Mouse (Mus musculus) liver, embryonic 14.5 days (tissue): Measurements from ENCODE around the gene Clstn2. TPM values are rescaled to one million over a fixed set of nuclear protein-coding genes. Genes with fewer than 3 reads are reported as not detected.

Experiments used
- ATAC-seq: fragments of 200-750 bp; cut with Nextera tagmentation; 2 replicates; pipeline ENCODE4 v1.8.0; 2017; ENCODE audit warnings: moderate number of reproducible peaks, mild to moderate bottlenecking, moderate library complexity; ENCODE audit not compliant: insufficient read depth
- DNase-seq, 3 experiments: peaks; one replicate each; pipeline ENCODE4 v3.0.0-alpha.2; 2012 to 2013; ENCODE audit warnings: low read depth in 3 of 3, low spot score in 3 of 3
- H3K27ac ChIP-seq: fragments of 300-500 bp; sonication (generic); 2 replicates; pipeline ENCODE4 v1.5.1; 2014; ENCODE audit warnings: moderate library complexity, mild to moderate bottlenecking, control low read depth, inconsistent platforms
- H3K27me3 ChIP-seq: fragments of 300-500 bp; sonication (generic); 2 replicates; pipeline ENCODE4 v1.6.1; 2014; ENCODE audit warnings: mild to moderate bottlenecking, low read length, moderate library complexity; ENCODE audit not compliant: control insufficient read depth, insufficient read depth
- H3K36me3 ChIP-seq: fragments of 300-500 bp; sonication (generic); replicated peaks from 2 replicates; pipeline ENCODE4 v1.6.1; 2014; ENCODE audit warnings: low read depth; ENCODE audit not compliant: control insufficient read depth, insufficient read depth
- H3K4me1 ChIP-seq, 2 experiments: fragments of 200-500 bp in 1 of 2; fragments of 300-500 bp in 1 of 2; sonication (generic) in 1 of 2; replicated peaks; 2 replicates each; pipeline ENCODE4 v1.6.1; 2012 to 2014; ENCODE audit warnings: antibody characterized with exemption in 1 of 2, inconsistent platforms in 1 of 2, low read length in 1 of 2; ENCODE audit not compliant: control insufficient read depth in 2 of 2, insufficient read depth in 2 of 2
- H3K4me2 ChIP-seq: fragments of 300-500 bp; sonication (generic); 2 replicates; pipeline ENCODE4 v1.6.1; 2014; ENCODE audit warnings: low read depth, mild to moderate bottlenecking, control low read depth, moderate library complexity
- H3K4me3 ChIP-seq, 2 experiments: fragments of 200-500 bp in 1 of 2; fragments of 300-500 bp in 1 of 2; sonication (generic) in 1 of 2; 2 replicates each; pipeline ENCODE4 v1.5.1; 2012 to 2014; ENCODE audit warnings: low read depth in 2 of 2, low read length in 2 of 2, mild to moderate bottlenecking in 2 of 2, control low read depth in 1 of 2, inconsistent platforms in 1 of 2, moderate library complexity in 1 of 2; ENCODE audit not compliant: insufficient read depth in 1 of 2
- H3K9ac ChIP-seq: fragments of 300-500 bp; sonication (generic); replicated peaks from 2 replicates; pipeline ENCODE4 v1.6.1; 2014; ENCODE audit warnings: mild to moderate bottlenecking, control low read depth, moderate library complexity
- H3K9me3 ChIP-seq: fragments of 300-500 bp; sonication (generic); 2 replicates; pipeline ENCODE4 v1.6.1; 2016; ENCODE audit warnings: low read length, mixed read lengths; ENCODE audit not compliant: control insufficient read depth
- CTCF ChIP-seq: IDR thresholded peaks from 2 replicates; pipeline ENCODE4 v1.5.1; 2016; ENCODE audit warnings: antibody characterized with exemption, low read depth, control low read depth
- EP300 ChIP-seq: IDR thresholded peaks from 2 replicates; pipeline ENCODE4 v1.6.1; 2016; ENCODE audit warnings: antibody characterized with exemption, low read depth
- WGBS: fragments of 180-500 bp; shearing (Covaris S2); extraction: QIAGEN DNeasy Blood & Tissue Kit; methylation state at CpG from one replicate; pipeline ENCODE4 v1.1.7; 2014; ENCODE audit not compliant: insufficient replicate concordance; 5-methylcytosine and 5-hydroxymethylcytosine counted together
- polyA plus RNA-seq, 2 experiments: library from polyadenylated mRNA; depleted of rRNA in 1 of 2; stranded (reverse) in 1 of 2; unstranded in 1 of 2; fragments of >200 nt; fragmentation: Nextera tagmentation in 1 of 2; extraction: Ambion mirVana in 1 of 2; gene quantifications; 2 replicates each; pipeline versions ENCODE4 v1.2.1 to v1.2.3; 2012 to 2014

Gene Clstn2
- polyA plus RNA-seq, 2 experiments = 0.04 to 0.11 TPM

DNA sequence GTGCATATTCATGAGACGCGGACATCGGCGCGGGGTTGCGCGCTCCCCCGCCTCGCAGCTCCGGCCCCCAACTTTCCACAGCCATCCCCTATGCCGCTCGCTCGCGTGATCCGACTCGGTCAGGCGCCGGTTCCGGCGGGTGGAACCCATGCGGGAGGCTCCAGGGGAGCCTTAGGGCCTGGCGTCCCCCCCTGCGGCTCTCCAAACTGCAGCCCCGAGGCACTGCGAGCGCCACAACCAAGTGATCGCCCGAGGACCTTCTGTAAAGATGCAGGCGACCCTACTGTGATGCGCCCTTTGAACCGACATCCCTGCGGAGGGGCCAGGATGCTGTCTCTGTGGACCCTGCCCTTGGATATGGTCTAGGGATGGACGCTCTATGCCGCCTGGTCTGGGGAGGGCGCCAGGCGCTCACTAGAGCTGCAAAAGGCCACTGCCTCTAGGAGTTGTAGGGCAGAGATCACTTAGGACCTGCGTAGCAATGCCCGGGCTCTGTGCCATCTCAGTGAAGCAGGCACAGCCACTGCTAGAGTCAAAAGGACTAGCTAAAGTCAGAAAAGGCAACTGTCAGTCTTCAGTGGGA lies 383 bp upstream of the Clstn2 start:
- H3K27ac ChIP-seq = no peak overlapping the region
- peak overlapping the region in 1 of 2 experiments; percentile 40; a peak in 2 of 4 replicates for H3K4me3 ChIP-seq
- DNase-seq (no peak), ATAC-seq (no peak)
- no peaks in the 10 kb centered on the region for H3K9me3 ChIP-seq
- H3K27me3 ChIP-seq = peaks cover 38% of the 10 kb centered on the region
- H3K4me1 ChIP-seq = no peaks in the 10 kb centered on the region
- 2% methylated on average over 30 of the region's 38 CpGs for WGBS
- H3K4me2 ChIP-seq = peak overlapping the region; percentile 52
- TF ChIP-seq CTCF = no peak
- TF ChIP-seq EP300 = no peak
- no peak overlapping the region for H3K9ac ChIP-seq
- H3K36me3 ChIP-seq = no peaks in the 10 kb centered on the region

DNA sequence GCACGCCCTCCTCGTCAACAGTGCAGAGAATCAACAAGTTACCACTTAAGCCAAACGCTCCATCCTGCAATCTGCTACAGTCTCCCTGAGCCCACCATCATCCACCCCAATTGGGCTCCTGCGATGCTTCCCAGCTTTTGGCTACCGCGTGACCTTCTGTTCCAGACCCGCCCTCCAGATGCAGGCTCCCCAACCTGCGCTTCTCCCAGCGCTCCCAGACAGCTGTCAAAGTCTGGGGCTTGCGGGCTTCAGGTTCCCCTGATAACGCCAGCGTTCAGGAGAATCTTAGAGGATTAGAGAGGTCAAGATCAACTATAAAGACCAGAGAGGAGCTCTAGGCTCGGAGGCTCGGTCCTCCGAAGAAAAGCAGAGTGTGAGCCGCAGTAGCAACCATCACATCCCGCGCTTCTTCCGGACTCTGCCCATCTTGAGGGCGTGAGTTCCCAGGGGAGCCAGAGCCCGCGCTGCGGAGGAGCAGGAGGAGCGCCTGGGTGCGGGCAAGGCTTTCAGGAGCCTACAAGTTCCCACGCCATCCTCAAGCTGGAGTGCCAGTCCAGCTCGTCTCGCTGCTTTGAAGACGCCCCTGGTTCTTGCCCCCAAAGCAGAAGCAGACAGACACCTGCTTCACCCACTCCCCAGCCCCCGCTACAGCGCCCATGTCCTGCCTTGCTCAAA lies 946 bp downstream of the Clstn2 start:
- TF ChIP-seq CTCF = no peak
- no peak for TF ChIP-seq EP300
- H3K27me3 ChIP-seq = peaks cover 38% of the 10 kb centered on the region
- no peaks in the 10 kb centered on the region for H3K36me3 ChIP-seq
- no peaks in the 10 kb centered on the region for H3K9me3 ChIP-seq
- H3K27ac ChIP-seq = no peak overlapping the region
- no peaks in the 10 kb centered on the region for H3K4me1 ChIP-seq
- 2% methylated on average over 31 of the region's 31 CpGs for WGBS
- no peak overlapping the region for H3K9ac ChIP-seq
- ATAC-seq (no peak), DNase-seq (no peak)
- no peak overlapping the region; a peak in 1 of 4 replicates for H3K4me3 ChIP-seq
- H3K4me2 ChIP-seq = peak overlapping the region; percentile 52

- H3K4me3 ChIP-seq = no peak overlapping the region
- DNase-seq (no peak), ATAC-seq (no peak)
- H3K4me2 ChIP-seq = no peak overlapping the region
- WGBS = 12% methylated on average over 2 of the region's 2 CpGs
- TF ChIP-seq EP300 = no peak
- TF ChIP-seq CTCF = peak; percentile 32; the same call in 1 of the 2 replicates
- no peaks in the 10 kb centered on the region for H3K4me1 ChIP-seq
- no peaks in the 10 kb centered on the region for H3K9me3 ChIP-seq
- no peak overlapping the region for H3K9ac ChIP-seq
- no peak overlapping the region for H3K27ac ChIP-seq
- H3K27me3 ChIP-seq = peaks cover 38% of the 10 kb centered on the region
- no peaks in the 10 kb centered on the region for H3K36me3 ChIP-seq
These were observed 2.3 kb downstream of the Clstn2 start for GRCm38 (mm10) chr9:98030715-98031114.

DNA sequence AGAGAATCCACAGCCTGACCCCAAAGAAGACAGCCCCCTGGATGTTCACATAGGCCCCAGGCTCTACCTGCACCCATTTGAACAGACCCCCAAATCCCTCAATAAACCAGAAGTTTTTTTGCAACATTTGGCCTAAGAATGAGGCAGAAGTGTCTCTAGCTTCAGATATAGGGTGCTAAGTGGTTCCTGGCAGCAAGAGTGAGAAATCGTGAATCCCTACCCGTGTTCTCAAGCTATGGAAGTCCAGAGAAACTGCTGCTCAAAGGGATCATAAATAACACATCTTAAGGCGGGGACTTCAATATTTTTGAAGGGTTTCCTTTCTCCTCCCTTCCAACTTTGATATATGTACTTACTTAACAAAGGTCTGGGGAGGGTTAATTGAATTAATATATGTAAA lies 7.4 kb downstream of the Clstn2 start:
- no peaks in the 10 kb centered on the region for H3K36me3 ChIP-seq
- no peaks in the 10 kb centered on the region for H3K27me3 ChIP-seq
- H3K9ac ChIP-seq = no peak overlapping the region
- H3K4me1 ChIP-seq = no peaks in the 10 kb centered on the region
- H3K4me3 ChIP-seq = no peak overlapping the region
- WGBS = 55% methylated on average over 3 of the region's 3 CpGs
- no peak for DNase-seq
- no peak overlapping the region for H3K4me2 ChIP-seq
- no peaks in the 10 kb centered on the region for H3K9me3 ChIP-seq
- ATAC-seq = no peak
- TF ChIP-seq CTCF = no peak
- no peak for TF ChIP-seq EP300
- H3K27ac ChIP-seq = no peak overlapping the region

DNA sequence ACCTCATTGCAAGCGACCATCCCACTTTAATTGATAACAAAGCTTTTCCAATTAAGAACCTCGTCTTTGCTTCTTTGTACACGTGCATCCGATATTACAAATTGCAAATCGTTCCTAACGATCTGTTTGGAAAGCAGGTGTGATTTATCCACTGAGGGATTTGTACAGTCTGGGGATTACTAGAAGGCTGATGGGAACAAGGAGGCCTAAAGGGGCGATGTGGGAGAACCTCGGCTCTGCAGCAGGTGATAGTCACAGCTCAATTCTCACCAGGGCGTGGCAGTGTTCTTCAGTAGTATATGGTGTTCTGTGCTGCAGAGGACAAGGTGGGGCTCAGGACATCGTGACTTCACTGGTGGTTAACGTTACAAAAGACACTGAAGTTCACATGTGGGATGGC lies 9.9 kb downstream of the Clstn2 start:
- Histone ChIP-seq H3K4me1 (no peaks in the 10 kb centered on the region), H3K9ac (no peak overlapping the region), H3K4me2 (no peak overlapping the region), H3K27ac (no peak overlapping the region), H3K27me3 (no peaks in the 10 kb centered on the region), H3K36me3 (no peaks in the 10 kb centered on the region), H3K9me3 (no peaks in the 10 kb centered on the region), H3K4me3 (no peak overlapping the region)
- no peak for ATAC-seq
- WGBS = 62% methylated on average over 11 of the region's 11 CpGs
- no peak for DNase-seq
- TF ChIP-seq CTCF (no peak), EP300 (no peak)
